Mouse (Mus musculus) embryonic facial prominence, embryonic 10.5 days (tissue): Measurements from ENCODE around the gene Wdpcp. TPM values are rescaled to one million over a fixed set of nuclear protein-coding genes. Genes with fewer than 3 reads are reported as not detected.

Experiments used
- DNase-seq: peaks from one replicate; pipeline ENCODE4 v3.0.0-alpha.2; 2017; ENCODE audit warnings: low spot score
- H3K27ac ChIP-seq: fragments of 300-500 bp; sonication (generic); replicated peaks from 2 replicates; pipeline ENCODE4 v1.5.1; 2016; ENCODE audit warnings: mild to moderate bottlenecking
- H3K27me3 ChIP-seq: fragments of 300-500 bp; sonication (generic); replicated peaks from 2 replicates; pipeline ENCODE4 v1.6.1; 2016; ENCODE audit warnings: low read depth, mild to moderate bottlenecking; ENCODE audit not compliant: poor library complexity, severe bottlenecking
- H3K36me3 ChIP-seq: fragments of 300-500 bp; sonication (generic); replicated peaks from 2 replicates; pipeline ENCODE4 v1.6.1; 2016; ENCODE audit warnings: mild to moderate bottlenecking, moderate library complexity
- H3K4me1 ChIP-seq: fragments of 300-500 bp; sonication (generic); 2 replicates; pipeline ENCODE4 v1.6.1; 2016
- H3K4me3 ChIP-seq: fragments of 300-500 bp; sonication (generic); 2 replicates; pipeline ENCODE4 v1.5.1; 2016; ENCODE audit warnings: mild to moderate bottlenecking, moderate library complexity
- H3K9me3 ChIP-seq: fragments of 300-500 bp; sonication (generic); 2 replicates; pipeline ENCODE4 v1.6.1; 2016; ENCODE audit warnings: mild to moderate bottlenecking
- whole genome bisulfite sequencing: fragments of 180-500 bp; shearing (Covaris S2); methylation state at CpG from one replicate; pipeline ENCODE4 v1.1.7; 2016; 5-methylcytosine and 5-hydroxymethylcytosine counted together
- polyA plus RNA-seq: library from polyadenylated mRNA; unstranded; fragments of >200 nt; fragmentation: Nextera tagmentation; extraction: Ambion mirVana; gene quantifications from 2 replicates; pipeline ENCODE4 v1.2.1, GENCODE M21; 2016

Gene Wdpcp
- polyA plus RNA-seq, 1 experiment from 2014 or later = 9.5 TPM

DNA sequence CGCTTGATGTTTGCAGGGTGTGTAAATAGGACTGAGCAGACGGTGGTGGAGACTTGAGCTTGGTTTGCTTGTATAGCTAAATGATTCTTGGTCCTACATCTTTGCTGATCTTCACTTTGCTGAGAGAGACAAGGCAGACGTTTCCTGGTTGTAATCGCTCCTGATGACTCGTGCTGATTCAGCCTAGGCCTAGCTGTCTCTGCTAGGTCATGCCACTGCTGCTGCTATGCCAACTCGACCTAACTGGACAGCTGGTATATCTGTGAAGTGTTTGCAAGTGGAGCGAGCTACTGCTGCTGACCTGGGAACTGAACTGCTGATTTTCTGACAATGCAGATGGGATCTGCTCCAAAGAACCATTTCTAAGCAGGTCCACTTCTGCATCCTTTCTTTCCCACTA, 9.4 kb downstream of the Wdpcp start:
- 78% methylated on average over 7 of the region's 7 CpGs for WGBS
- no peaks in the 10 kb centered on the region for H3K27me3 ChIP-seq
- no peak for DNase-seq
- no peak overlapping the region for H3K4me3 ChIP-seq
- no peak overlapping the region for H3K27ac ChIP-seq
- H3K36me3 ChIP-seq = no peaks in the 10 kb centered on the region
- peaks cover 8% of the 10 kb centered on the region; the same call in 1 of the 2 replicates for H3K4me1 ChIP-seq
- H3K9me3 ChIP-seq = no peaks in the 10 kb centered on the region

DNA sequence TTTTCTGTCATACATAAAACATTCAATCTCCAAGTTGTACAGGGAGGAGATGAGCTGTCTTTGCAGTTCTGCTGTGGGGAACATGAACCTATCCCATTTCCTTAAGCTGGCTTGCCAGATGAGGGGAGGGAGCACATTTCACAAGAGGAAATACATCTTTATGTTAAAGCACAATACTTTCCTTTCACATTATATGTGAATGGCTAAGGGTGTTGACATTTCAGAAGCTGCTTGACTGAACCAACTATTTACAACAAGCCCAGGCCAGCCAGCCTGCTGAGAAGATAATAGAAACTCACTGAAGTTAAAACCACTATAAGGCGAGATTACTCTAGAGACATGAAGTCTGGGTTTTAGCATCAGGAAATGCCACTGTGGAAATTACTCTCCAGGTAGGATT, 11.3 kb downstream of the Wdpcp start:
- Histone ChIP-seq H3K4me3 (no peak overlapping the region), H3K9me3 (no peaks in the 10 kb centered on the region), H3K4me1 (peaks cover 8% of the 10 kb centered on the region; the same call in 1 of the 2 replicates), H3K36me3 (no peaks in the 10 kb centered on the region), H3K27me3 (no peaks in the 10 kb centered on the region), H3K27ac (no peak overlapping the region)
- 37% methylated on average over 1 of the region's 1 CpGs for WGBS
- no peak for DNase-seq

DNA sequence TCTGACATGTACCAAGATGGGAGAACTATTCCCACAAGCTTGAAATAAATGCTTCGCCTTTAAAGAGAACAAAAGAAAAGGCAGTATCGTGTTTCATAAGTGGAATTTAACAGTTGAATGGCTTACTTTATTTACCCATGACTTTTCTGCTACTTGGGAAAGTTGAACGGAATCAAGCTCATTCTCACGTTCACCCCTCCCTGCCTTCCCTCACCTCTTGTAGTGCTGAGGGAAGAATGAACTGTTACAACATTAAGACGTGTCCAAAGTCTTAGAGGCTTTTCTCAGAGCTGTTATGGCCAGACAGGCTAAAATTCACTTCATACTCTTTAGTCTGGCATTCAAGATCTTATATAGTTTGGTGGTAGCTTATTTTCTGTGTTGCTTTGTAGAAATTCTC, 30.5 kb downstream of the Wdpcp start:
- Histone ChIP-seq H3K9me3 (no peaks in the 10 kb centered on the region), H3K4me3 (no peak overlapping the region)

DNA sequence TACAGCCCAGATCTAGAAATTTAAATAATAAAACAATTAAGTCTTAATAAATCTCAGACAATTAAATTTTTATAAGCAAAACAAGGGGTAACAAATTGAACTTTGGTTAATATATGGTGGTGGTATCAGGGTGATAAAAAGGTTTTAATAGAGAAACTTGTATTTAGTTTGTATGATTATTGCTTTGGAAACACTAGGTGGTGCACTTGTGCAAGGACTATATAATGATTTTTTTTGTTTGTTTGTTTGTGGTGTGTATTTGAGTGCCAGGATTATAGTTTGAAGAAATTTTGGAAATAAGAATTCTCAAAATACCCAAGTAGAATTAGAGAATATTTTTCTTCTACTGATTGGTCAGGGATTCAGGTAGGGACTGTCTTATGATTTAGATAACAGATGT, 43.9 kb downstream of the Wdpcp start:
- H3K9me3 ChIP-seq = no peaks in the 10 kb centered on the region
- no peaks in the 10 kb centered on the region for H3K27me3 ChIP-seq

More for the DNA sequence above, 30.5 kb downstream of the Wdpcp start:
- 70% methylated on average over 5 of the region's 5 CpGs for WGBS
- DNase-seq = no peak
- Histone ChIP-seq H3K4me1 (no peaks in the 10 kb centered on the region), H3K27me3 (no peaks in the 10 kb centered on the region), H3K36me3 (no peaks in the 10 kb centered on the region), H3K27ac (no peak overlapping the region)

DNA sequence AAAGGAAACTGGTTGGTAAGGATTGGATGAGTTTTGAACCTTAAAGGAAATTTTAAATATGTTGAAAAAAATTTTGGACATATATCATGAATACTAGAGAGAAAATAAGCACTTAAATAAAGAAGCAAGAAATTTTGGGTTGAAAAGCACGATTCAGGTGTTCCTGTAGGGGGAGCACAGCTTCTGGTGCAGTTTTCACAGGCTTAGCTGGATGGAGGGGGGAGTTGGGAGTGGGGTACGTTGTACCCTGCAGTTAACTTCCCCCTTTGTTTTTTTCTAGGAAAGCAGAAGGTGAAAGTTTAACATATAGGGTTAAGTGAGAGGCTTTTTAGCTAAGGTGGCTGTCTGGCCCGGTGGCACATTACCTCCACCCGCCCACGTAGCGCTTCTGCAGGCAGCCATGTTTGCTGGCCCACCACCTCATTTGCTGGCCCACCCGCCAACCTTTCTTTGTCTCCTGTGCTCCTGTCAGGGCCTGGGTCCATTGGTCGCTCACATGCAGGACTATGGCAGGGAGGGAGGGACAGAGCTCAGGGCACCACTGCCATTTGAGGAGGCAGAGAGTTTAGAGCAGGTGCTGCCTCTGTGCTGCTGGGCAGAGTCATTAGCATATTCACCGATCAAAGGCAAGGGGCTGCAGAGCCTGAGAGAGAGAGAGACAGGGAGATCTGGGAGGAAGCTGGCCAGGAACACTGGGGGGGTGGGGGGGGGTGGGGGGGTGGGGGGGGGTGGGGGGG, 62.3 kb downstream of the Wdpcp start:
- H3K4me1 ChIP-seq = 0 out of 2 replicates have a peak, but pooled peaks cover 5% of the 10 kb centered on the region
- no peak for DNase-seq
- H3K27ac ChIP-seq = no peak overlapping the region
- 65% methylated on average over 9 of the region's 9 CpGs for WGBS
- no peaks in the 10 kb centered on the region for H3K9me3 ChIP-seq
- H3K27me3 ChIP-seq = no peaks in the 10 kb centered on the region
- H3K36me3 ChIP-seq = no peaks in the 10 kb centered on the region
- no peak overlapping the region for H3K4me3 ChIP-seq

More for the DNA sequence above, 43.9 kb downstream of the Wdpcp start:
- DNase-seq = no peak
- Histone ChIP-seq H3K4me3 (no peak overlapping the region), H3K36me3 (no peaks in the 10 kb centered on the region), H3K4me1 (no peaks in the 10 kb centered on the region), H3K27ac (no peak overlapping the region)

DNA sequence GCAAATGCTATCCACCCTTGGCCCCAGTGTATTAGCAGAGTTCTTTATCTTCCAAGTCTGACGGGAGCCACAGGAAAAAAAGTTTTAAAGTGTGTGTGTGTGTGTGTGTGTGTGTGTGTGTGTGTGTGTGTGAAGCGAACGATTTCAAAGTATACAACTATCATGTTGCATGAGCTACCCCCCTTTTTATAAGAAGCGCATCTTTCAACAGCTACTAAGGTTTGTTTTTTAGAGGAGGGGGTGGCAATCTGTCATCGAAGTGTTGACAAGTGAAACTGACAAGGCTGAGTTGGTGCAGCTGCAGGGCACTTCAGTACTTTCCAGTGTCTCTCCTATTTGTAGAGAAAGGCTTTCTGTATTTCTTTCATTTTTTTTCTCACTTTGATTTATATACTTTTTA, 66.3 kb downstream of the Wdpcp start:
- Histone ChIP-seq H3K9me3 (no peaks in the 10 kb centered on the region), H3K4me3 (no peak overlapping the region), H3K36me3 (no peaks in the 10 kb centered on the region), H3K27me3 (no peaks in the 10 kb centered on the region), H3K4me1 (0 out of 2 replicates have a peak, but pooled peaks cover 5% of the 10 kb centered on the region), H3K27ac (no peak overlapping the region)
- DNase-seq = no peak
- WGBS = 58% methylated on average over 5 of the region's 5 CpGs

DNA sequence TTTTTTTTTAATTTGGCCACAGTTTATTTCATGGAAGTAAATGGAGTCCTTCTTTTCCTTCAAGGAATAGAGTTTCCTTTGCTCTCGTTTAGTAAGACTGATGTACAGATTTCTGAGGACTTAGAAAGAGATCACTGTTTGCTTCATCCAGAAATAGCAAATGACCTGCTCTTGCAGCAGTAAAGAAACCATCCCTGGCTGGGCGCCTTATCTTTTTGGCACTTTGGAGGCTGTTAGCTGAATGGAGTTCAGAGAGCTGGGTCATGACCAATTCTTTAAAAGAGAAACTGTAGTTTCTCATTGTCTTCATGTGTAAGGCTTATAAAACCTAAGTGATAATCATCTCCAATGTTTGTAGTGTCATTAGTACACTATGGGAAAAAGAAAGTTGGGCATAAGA, 67.5 kb downstream of the Wdpcp start:
- Histone ChIP-seq H3K27ac (no peak overlapping the region), H3K36me3 (no peaks in the 10 kb centered on the region), H3K27me3 (no peaks in the 10 kb centered on the region), H3K9me3 (no peaks in the 10 kb centered on the region), H3K4me3 (no peak overlapping the region), H3K4me1 (0 out of 2 replicates have a peak, but pooled peaks cover 5% of the 10 kb centered on the region)
- 68% methylated on average over 2 of the region's 2 CpGs for WGBS
- DNase-seq = no peak

DNA sequence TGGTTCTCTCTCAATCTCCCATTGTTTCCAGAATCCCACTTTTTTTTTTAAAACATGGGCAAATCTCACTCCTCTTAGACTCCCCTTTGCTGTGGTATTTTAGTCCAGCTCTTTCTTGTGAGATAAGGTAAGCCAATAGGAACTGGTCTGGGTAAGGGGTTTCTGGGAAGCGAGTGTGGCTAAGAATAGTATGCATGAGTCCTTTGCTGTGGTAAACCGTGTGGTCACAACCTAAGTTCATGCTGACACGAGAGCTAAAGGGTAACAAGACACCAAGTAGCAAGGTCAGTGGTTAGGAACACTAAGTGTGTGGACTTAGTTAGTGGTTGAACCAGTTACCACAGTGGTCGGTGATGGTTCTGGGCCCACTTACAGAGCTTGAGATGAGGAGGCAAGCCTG, 72.2 kb downstream of the Wdpcp start:
- Histone ChIP-seq H3K36me3 (no peaks in the 10 kb centered on the region), H3K4me3 (no peak overlapping the region), H3K27ac (no peak overlapping the region), H3K9me3 (no peaks in the 10 kb centered on the region), H3K4me1 (no peaks in the 10 kb centered on the region), H3K27me3 (no peaks in the 10 kb centered on the region)
- DNase-seq = no peak
- WGBS = 74% methylated on average over 4 of the region's 4 CpGs

DNA sequence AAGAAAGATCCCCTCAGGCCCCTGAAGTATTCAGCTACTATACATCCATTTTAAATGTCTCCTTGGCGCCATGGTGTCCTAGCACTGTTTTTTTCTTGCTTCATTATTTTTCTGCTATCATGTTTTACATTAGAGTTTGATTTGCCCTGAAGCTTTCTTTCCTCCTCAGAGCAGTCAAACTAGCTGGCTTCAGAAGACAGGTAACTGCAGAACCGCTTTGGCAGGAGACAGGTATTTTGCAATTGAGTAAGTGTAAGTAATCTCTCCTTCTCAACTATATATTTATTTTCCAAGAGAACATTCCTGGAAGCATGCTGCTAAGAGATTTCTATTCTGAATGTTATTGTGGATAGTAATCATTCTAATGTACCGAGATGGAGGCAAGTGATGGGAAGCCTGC, 74.1 kb downstream of the Wdpcp start:
- H3K4me3 ChIP-seq = no peak overlapping the region
- DNase-seq = no peak
- WGBS = 83% methylated on average over 3 of the region's 3 CpGs
- H3K27me3 ChIP-seq = no peaks in the 10 kb centered on the region
- no peaks in the 10 kb centered on the region for H3K36me3 ChIP-seq
- no peaks in the 10 kb centered on the region for H3K9me3 ChIP-seq
- H3K27ac ChIP-seq = no peak overlapping the region
- no peaks in the 10 kb centered on the region for H3K4me1 ChIP-seq

DNA sequence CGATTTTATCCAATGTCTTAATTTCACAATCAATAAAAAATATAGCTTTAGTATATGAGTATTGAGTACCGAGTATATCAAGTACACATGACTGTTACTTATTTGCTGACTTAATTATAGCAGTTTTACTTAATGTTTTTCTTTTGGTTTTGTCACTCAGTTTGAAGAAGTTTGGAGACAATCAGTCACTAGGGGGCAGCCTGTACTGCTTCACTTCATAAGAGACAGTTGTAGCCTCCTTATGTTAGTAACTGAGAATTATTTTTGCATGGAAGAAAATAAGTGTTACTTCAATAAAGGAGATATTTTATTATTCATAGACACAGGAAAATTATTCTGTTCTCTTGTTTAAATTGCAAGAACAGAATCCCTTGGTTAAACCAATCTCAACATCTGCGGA, 87.0 kb downstream of the Wdpcp start:
- WGBS = 68% methylated on average over 3 of the region's 3 CpGs

DNA sequence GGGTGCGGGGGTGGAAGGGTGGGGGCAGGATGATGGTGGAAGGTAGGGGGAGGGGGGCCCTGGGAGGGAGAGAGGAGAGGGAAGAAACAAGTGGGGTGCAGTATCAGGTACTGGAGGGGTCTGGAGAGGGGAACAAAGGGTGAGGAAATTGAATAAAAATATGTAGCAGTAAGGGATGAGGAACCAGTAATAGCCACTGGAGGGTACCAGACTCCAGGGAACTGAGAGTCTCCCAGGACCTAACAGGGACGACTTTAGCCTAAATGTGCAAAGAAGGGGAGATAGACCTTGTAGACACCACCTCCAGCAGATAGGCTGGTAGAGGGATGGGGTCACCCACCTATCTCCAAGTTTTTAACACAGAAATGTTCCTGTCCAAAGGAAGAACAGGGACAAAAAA, 105.0 kb downstream of the Wdpcp start:
- no peaks in the 10 kb centered on the region for H3K9me3 ChIP-seq
- no peak overlapping the region for H3K4me3 ChIP-seq
- H3K27ac ChIP-seq = no peak overlapping the region
- no peaks in the 10 kb centered on the region for H3K27me3 ChIP-seq
- H3K4me1 ChIP-seq = no peaks in the 10 kb centered on the region
- DNase-seq = no peak
- WGBS = 64% methylated on average over 2 of the region's 2 CpGs
- no peaks in the 10 kb centered on the region for H3K36me3 ChIP-seq

More for the DNA sequence above, 87.0 kb downstream of the Wdpcp start:
- H3K27ac ChIP-seq = no peak overlapping the region
- H3K27me3 ChIP-seq = no peaks in the 10 kb centered on the region
- no peaks in the 10 kb centered on the region for H3K36me3 ChIP-seq
- no peaks in the 10 kb centered on the region for H3K9me3 ChIP-seq
- no peaks in the 10 kb centered on the region for H3K4me1 ChIP-seq
- no peak overlapping the region for H3K4me3 ChIP-seq
- no peak for DNase-seq

DNA sequence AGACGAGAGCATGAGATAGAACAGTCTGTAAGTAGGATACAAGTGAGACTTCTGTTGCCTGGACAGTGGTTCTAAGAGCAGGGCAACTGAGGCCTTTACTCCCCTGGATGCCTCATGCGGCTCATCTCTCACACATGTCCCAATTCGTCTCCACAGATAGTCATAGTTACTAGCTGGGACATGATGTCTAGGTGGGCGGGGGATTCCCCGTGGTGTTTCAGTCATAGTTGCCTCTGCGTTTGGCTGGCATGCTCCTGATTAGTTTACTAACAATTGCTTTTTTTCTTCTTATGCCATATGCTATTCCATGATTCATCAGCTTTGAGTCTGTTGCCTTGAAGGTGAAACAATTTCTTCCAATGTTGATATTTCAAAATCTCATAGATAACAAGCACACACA, 116.4 kb downstream of the Wdpcp start:
- no peak overlapping the region for H3K27ac ChIP-seq
- H3K27me3 ChIP-seq = no peaks in the 10 kb centered on the region
- DNase-seq = no peak
- WGBS = 90% methylated on average over 6 of the region's 6 CpGs
- no peaks in the 10 kb centered on the region for H3K4me1 ChIP-seq
- no peaks in the 10 kb centered on the region for H3K36me3 ChIP-seq
- no peak overlapping the region for H3K4me3 ChIP-seq
- no peaks in the 10 kb centered on the region for H3K9me3 ChIP-seq

DNA sequence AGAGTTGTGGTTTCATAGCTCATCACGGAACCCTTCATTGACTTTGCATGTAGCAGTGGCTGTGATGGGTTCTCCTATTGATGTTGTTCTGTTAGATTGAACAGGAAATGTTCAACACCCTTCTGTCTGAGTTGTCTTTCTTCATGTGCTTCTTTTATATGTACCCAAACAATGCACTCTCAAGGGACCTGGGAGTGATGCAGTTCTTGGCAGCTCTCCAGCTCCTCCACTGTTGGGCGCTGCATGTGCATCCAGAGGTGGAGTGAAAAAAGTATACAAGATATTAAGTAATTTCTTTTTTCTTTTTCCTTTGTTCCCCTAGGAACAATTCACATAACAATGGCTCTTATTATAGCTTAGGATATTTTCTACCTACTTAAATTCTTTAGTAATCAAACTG, 118.7 kb downstream of the Wdpcp start:
- WGBS = 93% methylated on average over 2 of the region's 2 CpGs
- Histone ChIP-seq H3K27ac (no peak overlapping the region), H3K36me3 (no peaks in the 10 kb centered on the region), H3K27me3 (no peaks in the 10 kb centered on the region), H3K4me3 (no peak overlapping the region), H3K4me1 (no peaks in the 10 kb centered on the region), H3K9me3 (no peaks in the 10 kb centered on the region)
- no peak for DNase-seq
